Mouse (Mus musculus): ENCODE measurements at regions not wholly inside any gene's neighbourhood (a gene's known extent, or its start where the extent isn't known, plus 50 kb on each side); places are given as distances from the start of the nearest gene placed in this dataset.

GRCm38 (mm10) chr12:16098840-16099239, 282.1 kb upstream of the Trib2 start:
- TF ChIP-seq POLR2A (IDR thresholded peaks at IDR 0.05; ENCODE audit: borderline replicate concordance, extremely low read depth, insufficient read depth, insufficient read length, poor library complexity, severe bottlenecking) = no peak
- no peak for TF ChIP-seq CTCF (IDR thresholded peaks at IDR 0.05; ENCODE audit: borderline replicate concordance, extremely low read depth, insufficient read depth, insufficient read length)

Data from brain, embryonic 14.5 days (tissue).